Mouse (Mus musculus) spleen, embryonic (tissue): ENCODE results near the gene Prss38.

Experiments
- CTCF ChIA-PET: fragments of 350-600 bp; sonication (Branson Sonifier 250); formaldehyde crosslinking; loops from one replicate; lab custom pipeline; 2022; lab: Charles Lee

The Prss38 gene

GRCm38 (mm10) chr11:59375475-59375874 lies at the start of gene Prss38:
Prss38 (minus strand) TSS chr11:59375657.
- CTCF ChIA-PET: no interaction called here

DNA sequence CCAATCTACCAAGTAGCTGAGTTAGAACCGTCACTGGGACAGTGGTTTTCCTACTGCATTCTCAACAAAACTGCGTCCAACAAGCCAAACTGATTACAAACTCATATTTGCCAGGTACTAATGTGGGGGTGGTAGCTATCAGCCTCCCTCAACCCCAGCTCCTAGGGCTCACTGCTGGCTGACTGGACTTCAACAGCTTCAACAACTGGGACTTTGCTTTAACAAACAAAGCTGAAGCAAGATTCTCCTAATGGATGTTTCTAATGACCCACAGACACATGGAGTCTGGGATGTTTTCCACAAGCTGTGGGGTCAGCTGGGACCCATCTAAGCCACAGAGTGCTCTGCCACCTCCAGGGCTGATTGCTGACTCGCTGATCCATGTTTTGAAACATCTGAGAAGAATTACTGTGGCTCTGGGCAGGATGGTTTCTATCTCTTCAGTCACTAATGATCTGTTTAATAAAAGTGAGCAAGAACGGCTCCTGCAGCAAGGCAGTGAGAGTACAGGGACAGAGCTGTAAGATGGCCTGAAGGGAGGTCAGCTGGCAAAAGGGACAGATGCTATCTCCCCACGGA lies 47.6 kb upstream of the Prss38 start:
- CTCF ChIA-PET: no interaction called here

DNA sequence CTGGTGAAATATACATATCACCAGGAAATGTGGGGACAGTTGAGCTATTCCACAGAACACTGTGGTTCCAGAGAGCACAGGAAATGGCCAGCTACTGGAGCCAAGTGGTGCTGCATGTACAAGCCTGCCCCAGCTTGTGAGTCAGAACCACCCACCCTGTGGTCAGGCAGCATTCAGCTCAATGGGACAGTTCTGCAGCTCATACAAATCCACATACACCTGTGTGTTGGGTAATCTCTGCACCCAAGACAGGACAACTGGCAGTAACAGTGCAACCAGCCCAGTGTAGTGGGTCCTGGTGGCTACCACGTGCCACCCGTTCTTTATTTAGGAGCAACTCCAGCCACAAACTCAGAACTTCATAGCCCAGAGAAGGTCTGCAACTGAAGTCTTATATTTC lies 46.5 kb upstream of the Prss38 start:
- CTCF ChIA-PET: no interaction called here

DNA sequence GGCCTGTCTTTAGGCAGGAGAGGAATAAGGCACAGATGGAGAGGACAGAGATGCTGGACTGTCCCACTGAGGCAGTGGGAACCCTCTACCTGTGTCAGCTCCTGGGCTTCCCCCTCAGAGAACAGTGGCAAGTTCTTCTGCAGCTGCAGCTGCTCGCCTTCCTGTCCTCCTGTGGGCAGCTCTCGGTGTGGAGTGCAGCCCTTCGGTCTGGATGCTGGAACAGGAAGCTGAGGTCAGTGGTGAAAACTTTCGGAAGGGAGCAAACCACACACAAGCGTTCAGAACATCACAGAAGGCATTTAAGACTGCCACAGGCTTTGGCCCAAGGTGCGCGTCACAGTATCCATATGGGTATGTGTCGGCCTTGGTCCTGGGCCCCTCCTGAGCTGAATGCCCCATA lies 46.0 kb upstream of the Prss38 start:
- CTCF ChIA-PET: no interaction called here

- CTCF ChIA-PET: no interaction called here
These were observed 43.3 kb upstream of the Prss38 start for GRCm38 (mm10) chr11:59418708-59419107.

DNA sequence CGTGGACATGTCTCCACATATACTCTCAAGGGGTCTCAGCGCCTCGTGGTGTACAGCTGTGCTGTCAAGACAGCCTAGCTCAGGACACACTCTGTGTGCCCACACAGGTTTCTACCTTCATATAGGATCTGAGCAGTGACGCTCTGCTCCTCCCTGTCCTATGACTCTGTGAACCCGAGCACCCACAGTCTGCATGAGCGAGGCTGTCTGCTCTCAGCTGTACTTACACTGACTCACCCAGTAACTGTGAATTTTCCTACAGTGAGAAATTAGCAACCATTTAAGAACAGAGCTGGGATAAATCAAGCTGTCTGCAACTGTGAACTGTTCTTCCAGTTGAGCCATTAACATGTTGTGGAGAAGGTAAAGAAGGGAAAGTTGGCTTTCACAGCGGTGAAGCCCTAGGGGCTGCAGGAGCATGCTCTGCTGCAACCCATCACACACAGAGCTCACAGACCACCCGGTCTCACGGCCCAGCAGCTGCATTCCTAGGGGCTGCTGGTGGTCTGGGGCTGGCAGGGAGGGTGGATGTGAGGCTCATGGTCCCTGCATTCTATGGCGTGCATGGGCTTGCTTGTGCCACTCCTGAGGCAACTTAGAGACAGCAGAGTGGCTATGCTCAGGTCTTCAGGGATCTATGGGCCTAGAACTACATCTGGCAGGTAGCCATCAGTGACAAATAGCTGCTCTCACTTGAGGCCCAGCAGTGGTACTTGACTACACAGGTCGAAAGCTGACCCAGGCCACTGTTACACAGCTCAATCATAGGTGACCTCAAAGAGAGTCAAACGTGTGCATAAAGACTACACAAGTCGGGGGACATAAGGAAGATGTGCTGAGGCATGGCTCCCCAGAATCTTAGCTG lies 37.8 kb upstream of the Prss38 start:
- CTCF ChIA-PET: no interaction called here

DNA sequence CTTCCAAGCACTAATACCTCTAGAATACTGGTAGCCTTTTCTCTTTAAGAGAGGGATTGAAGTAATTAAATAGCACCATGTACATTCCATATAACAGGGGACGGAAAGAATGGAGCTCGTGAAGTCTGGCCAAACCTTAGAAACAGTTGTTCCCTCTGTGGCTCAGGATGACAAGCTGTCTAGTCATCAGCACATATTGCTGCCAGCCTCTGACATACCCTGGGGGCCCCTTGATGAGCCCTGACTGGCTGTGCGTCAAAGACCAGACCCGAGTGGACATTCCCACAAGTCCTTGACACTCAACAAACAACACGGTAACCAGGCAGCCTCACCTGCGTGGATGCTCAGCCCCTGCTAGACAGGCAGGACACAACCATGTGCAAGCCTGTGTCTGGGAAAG lies 36.6 kb upstream of the Prss38 start:
- CTCF ChIA-PET: no interaction called here

DNA sequence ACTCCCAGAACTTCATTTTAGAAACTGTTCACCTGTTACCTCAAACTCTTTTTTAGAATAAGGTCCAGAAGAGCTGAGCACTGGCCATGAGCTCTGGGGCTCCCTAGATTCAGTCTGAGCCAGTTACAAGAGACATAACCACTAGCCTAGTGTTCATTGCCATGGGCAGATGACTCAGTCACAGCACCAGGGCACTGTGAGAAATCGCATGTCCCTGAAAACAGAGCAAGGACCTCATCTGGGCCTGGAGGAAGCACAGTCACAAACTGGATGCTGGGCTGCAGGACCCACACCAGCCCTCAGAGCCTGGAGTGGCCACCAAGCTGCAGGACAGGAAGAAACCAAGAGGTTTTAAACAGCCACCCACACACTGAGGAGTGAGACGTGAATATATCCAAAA lies 35.4 kb upstream of the Prss38 start:
- CTCF ChIA-PET: no interaction called here

DNA sequence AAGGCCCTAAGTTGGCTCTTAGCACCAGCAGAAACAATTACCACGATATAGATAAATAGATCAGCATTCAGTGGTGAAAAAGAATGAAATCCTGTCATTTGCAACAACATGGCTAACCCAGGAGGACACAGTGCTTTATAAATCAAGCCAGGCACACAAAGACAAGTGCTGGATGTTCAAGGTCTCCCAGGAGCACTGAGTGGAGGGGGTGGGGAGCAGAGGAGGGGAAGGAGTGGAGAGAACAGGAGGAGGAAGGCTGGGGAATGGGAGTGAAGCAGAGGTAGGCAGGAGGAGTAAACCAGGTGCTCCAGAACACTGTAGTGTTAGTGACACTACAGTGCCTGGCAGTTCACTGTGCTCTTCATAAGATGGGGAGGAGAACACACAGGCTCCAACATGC lies 30.3 kb upstream of the Prss38 start:
- CTCF ChIA-PET: no interaction called here

DNA sequence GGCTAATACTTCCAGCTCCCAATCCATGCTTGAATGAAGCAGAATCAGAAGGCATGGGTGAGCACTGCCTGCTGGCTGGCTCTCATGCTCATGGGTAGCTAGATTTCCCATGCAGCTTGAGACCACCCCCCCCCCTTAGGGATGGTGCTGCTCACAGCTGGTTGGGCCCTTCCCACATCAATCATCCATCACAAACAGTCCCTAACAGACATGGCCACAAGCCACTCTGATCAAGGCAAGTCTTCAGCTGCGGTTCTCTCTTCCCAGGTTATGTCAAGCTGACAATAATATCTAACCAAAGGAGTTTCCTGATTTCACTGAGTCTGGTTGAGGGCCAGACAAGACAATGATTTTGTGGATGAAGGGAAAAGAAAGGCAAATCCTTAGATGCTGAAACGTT lies 25.4 kb upstream of the Prss38 start:
- CTCF ChIA-PET: no interaction called here

DNA sequence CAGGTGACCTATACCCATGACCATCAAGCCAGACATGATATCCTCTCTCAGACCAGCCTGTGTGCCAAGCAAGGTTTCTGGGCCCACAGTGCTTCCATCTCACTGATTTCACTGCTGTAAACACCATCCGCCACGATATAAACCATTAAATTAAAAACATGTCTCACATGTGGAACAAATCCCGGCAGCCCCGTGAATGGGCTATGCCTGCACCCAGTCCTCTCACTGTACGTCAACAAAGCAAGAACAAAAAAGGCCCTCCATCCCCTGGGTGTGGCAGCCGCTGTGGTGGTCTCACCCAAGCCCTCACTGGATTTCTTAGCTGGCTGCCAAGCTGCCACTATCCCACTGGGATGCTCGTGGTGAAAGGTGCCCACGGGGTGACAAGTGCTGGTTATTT lies 24.4 kb upstream of the Prss38 start:
- CTCF ChIA-PET: no interaction called here

GRCm38 (mm10) chr11:59397536-59398371 lies 22.3 kb upstream of the Prss38 start:
- CTCF ChIA-PET: no interaction called here

DNA sequence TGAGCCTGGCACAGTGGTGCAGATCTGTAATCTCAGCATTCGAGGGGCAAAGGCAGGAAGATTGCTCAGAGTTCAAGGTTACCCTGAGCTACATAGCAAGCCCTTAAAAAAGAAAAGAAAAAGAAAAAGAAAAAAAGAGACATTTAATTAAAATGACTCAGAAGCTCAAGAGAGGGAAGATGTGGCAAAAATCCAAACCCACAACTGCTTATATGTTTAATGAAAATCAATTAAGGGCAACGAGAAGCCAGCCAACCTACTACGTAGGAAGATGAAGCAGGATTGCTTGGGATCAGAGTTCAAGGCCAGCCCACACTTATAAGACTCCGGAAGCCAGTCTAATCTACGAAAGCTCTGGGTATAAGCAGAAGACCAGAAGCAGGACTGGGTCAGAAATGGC lies 19.0 kb upstream of the Prss38 start:
- CTCF ChIA-PET: no interaction called here

GRCm38 (mm10) chr11:59393591-59393990 lies 18.1 kb upstream of the Prss38 start:
- CTCF ChIA-PET: no interaction called here

DNA sequence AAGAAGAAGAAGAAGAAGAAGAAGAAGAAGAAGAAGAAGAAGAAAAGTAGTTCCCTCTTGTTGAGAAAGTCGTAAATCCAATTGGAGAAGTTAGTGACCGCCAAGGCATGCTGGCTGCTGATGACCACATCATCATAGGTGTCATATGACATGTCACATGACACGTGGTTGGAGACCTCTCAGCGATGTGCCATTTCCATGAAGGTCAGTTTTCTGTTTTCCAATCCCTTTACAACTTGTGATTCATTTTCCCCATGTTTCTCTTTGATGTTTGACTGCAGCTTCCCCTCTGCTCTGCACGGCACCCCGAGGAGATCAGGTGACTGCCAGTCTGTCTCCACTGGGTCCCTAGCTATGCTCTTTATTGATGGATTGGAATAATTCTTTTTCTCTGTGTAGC lies 16.8 kb upstream of the Prss38 start:
- CTCF ChIA-PET: interaction anchor here (0.7 kb wide), 1 partner anchor 134 kb away, joined by 5 read pairs; no protein-coding TSS in a partner anchor

DNA sequence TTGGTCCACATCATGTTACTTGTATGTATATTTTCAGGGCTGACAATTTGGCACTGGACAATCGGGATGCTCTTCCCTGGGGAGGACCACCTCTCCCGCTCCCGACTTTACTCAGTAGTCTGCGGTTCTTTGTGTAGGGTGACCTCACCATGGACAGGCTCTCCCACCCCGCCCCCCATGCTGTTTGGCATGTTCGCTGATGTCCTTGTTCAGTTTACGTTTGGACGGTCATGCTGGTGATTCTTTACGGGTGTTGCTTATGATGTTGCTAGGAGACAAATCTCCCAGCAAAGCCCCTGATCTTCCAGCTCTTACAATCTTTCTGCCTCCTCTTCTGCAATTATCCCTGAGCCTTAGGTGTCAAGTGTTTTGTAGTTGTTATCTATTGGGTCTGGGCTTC lies 15.0 kb upstream of the Prss38 start:
- CTCF ChIA-PET: interaction anchor here (0.6 kb wide), 1 partner anchor 169 kb away, joined by 3 read pairs; no protein-coding TSS in a partner anchor

DNA sequence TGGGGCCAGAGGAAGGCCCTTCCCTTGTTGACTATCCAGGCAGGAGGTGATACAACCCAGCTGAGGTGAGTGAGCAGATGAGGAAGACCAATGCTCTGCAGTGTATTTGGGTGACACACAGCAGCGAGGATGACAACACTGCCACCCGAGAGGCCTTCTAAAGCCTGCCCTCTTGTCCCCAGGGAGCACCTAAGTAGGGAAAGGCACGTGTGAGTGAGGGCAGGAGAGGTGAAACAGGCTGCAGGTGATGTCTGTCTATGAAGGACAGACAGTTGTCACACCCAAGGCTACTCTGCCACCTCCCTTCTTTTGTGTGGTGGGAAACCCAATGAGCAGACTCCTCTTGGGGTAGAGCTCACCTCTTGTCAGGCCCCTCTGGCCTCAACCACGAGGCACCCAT lies 14.2 kb upstream of the Prss38 start:
- CTCF ChIA-PET: interaction anchor here (0.6 kb wide), 1 partner anchor 859 kb away, joined by 4 read pairs; no protein-coding TSS in a partner anchor

DNA sequence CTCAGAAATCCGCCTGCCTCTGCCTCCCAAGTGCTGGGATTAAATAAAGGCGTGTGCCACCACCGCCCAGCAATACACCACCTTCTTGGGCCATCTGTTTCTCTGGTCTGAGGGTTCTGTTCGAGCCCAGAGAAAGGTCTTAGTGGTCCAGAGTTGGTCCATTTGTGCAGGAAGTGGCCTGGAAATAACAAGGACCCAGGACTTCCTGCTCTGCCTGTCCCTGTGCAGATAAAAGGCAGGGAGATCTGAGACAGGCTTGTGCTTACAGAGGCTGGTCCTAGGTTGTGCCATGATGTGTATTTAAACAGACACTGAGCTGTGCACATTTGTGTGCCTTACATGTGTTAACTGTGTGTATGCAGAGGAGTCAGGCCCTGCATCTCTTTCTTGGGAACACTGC lies 13.3 kb upstream of the Prss38 start:
- CTCF ChIA-PET: no interaction called here

DNA sequence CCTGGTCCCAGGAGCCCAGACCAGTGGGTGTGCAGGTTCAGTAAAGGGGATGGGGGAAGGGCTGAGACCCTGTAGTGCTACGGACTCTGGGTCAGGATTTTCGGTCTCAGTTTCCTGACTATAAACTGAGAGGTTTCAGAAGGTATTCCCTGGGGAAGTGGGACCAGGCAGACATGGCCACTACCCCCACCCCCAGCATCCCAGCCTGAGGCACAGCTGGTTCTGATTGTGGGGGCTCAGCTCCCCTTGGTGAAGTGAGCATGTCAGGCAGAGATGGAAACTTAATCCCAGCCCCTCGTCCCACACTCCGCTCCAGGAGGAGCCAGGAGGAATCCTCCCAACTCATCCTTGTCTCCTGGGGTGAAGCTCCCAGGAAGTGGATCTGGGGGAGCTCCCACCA lies 12.0 kb upstream of the Prss38 start:
- CTCF ChIA-PET: no interaction called here

- CTCF ChIA-PET: no interaction called here
These were observed 9.7 kb upstream of the Prss38 start for GRCm38 (mm10) chr11:59385123-59385522.

- CTCF ChIA-PET: no interaction called here
These were observed 9.0 kb upstream of the Prss38 start for GRCm38 (mm10) chr11:59384441-59384959.

GRCm38 (mm10) chr11:59379547-59379946 lies 4.1 kb upstream of the Prss38 start:
- CTCF ChIA-PET: no interaction called here
